16 mouse cellular contexts compared by ENCODE assay signal in the genomic region with DNA sequence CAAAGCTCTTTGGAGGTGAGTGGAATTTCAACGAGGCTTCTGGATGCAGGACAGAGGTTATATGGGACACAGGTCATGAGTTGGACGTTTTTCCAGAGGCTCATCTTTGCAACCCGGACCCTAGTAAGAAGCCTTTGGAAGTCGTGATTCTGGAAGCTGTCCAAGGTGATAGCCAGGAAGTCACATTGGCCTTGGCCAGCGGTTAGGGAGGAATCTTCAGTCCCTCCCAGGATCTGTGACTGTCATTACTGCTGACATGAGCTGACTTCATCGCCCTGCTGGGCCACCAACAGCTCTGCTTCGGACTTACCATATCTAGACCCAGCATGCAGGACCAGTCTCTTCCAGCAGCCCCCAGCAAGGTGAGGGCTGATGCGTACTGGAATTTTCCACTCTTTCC. TPM values are rescaled to one million over a fixed set of nuclear protein-coding genes. Genes with fewer than 3 reads are reported as not detected.
"Had no signal": no experiment of that assay in that cellular context is flagged by ENCODE, and none has a peak within 500 bp of the region (broad histone marks: within the 10 kb centered on the region; RNA-seq: fewer than 3 reads in every experiment).

No protein-coding gene starts in this region.

RNA-seq across cellular contexts. Expression of a gene that starts 28.1 kb away (rescaled TPM):
- total RNA-seq: megakaryocyte, adult 5-6 weeks; megakaryocyte-erythroid progenitor cell, adult 5-6 weeks had no signal
- polyA plus RNA-seq: lung, embryonic 16.5 days; midbrain, embryonic 10.5 days; midbrain, embryonic 12.5 days; midbrain, embryonic 14.5 days; midbrain, embryonic 16.5 days; myocyte; neural tube, embryonic 11.5 days; neural tube, embryonic 13.5 days; stomach, embryonic 14.5 days; stomach, embryonic 16.5 days had no signal

RNA-seq across cellular contexts. Expression of a gene that starts 41.6 kb away (rescaled TPM):
- total RNA-seq: megakaryocyte, adult 5-6 weeks; megakaryocyte-erythroid progenitor cell, adult 5-6 weeks had no signal
- polyA plus RNA-seq: liver, postnatal 0 days; lung, adult 2 months; lung, embryonic 16.5 days; midbrain, embryonic 10.5 days; midbrain, embryonic 12.5 days; midbrain, embryonic 14.5 days; midbrain, embryonic 16.5 days; myocyte; neural tube, embryonic 11.5 days; neural tube, embryonic 13.5 days; neural tube, embryonic 15.5 days; stomach, embryonic 14.5 days; stomach, embryonic 16.5 days; thymus, postnatal 0 days had no signal
